Mouse (Mus musculus) midbrain, postnatal 0 days (tissue): Measurements from ENCODE around the gene Gsdme. TPM values are rescaled to one million over a fixed set of nuclear protein-coding genes. Genes with fewer than 3 reads are reported as not detected.

Source experiments
- ATAC-seq: fragments of 200-750 bp; cut with Nextera tagmentation; 2 replicates; pipeline ENCODE4 v1.8.0; 2017; ENCODE audit warnings: moderate number of reproducible peaks, mild to moderate bottlenecking, moderate TSS enrichment, moderate library complexity; ENCODE audit not compliant: low FRiP score
- DNase-seq: peaks from one replicate; pipeline ENCODE4 v3.0.0-alpha.2; 2015; ENCODE audit warnings: low spot score
- H3K27ac ChIP-seq: fragments of 300-500 bp; sonication (generic); 2 replicates; pipeline ENCODE4 v1.5.1; 2014; ENCODE audit warnings: low read depth, mild to moderate bottlenecking, low read length, mixed read lengths
- H3K27me3 ChIP-seq: fragments of 300-500 bp; sonication (generic); 2 replicates; pipeline ENCODE4 v1.6.1; 2014; ENCODE audit warnings: low read length, control low read depth, mixed read lengths; ENCODE audit not compliant: insufficient read depth
- H3K36me3 ChIP-seq: fragments of 300-500 bp; sonication (generic); 2 replicates; pipeline ENCODE4 v1.6.1; 2014; ENCODE audit warnings: low read length, control low read depth, mixed read lengths; ENCODE audit not compliant: insufficient read depth
- H3K4me1 ChIP-seq: fragments of 300-500 bp; sonication (generic); 2 replicates; pipeline ENCODE4 v1.6.1; 2014; ENCODE audit warnings: mild to moderate bottlenecking, control low read depth, antibody characterized with exemption, low read length, mixed read lengths; ENCODE audit not compliant: insufficient read depth
- H3K4me2 ChIP-seq: fragments of 300-500 bp; sonication (generic); 2 replicates; pipeline ENCODE4 v1.6.1; 2014; ENCODE audit warnings: low read depth, mild to moderate bottlenecking, low read length, mixed read lengths; ENCODE audit not compliant: poor library complexity, severe bottlenecking
- H3K4me3 ChIP-seq: fragments of 300-500 bp; sonication (generic); 2 replicates; pipeline ENCODE4 v1.5.1; 2014; ENCODE audit warnings: low read depth, mild to moderate bottlenecking, low read length, moderate library complexity
- H3K9ac ChIP-seq: fragments of 300-500 bp; sonication (generic); replicated peaks from 2 replicates; pipeline ENCODE4 v1.6.1; 2014; ENCODE audit warnings: mild to moderate bottlenecking, low read length, moderate library complexity, mixed read lengths; ENCODE audit not compliant: poor library complexity, severe bottlenecking
- H3K9me3 ChIP-seq: fragments of 300-500 bp; sonication (generic); 2 replicates; pipeline ENCODE4 v1.6.1; 2016; ENCODE audit warnings: low read length, control low read depth
- CTCF ChIP-seq: IDR thresholded peaks from 2 replicates; pipeline ENCODE4 v1.5.1; 2016; ENCODE audit warnings: antibody characterized with exemption, mild to moderate bottlenecking
- WGBS: fragments of 180-500 bp; shearing (Covaris S2); extraction: QIAGEN DNeasy Blood & Tissue Kit; methylation state at CpG from one replicate; pipeline ENCODE4 v1.1.7; 2014; 5-methylcytosine and 5-hydroxymethylcytosine counted together
- polyA plus RNA-seq: library from polyadenylated mRNA; unstranded; fragments of >200 nt; fragmentation: Nextera tagmentation; extraction: Ambion mirVana; gene quantifications from 2 replicates; pipeline ENCODE4 v1.2.1, GENCODE M21; 2015
- total RNA-seq: library from RNA; depleted of rRNA; stranded (reverse); fragments of >200 nt; gene quantifications from 2 replicates; pipeline ENCODE4 v1.2.3, GENCODE M21; 2014

Gsdme gene
- total and polyA plus RNA-seq, 2 experiments from 2014 or later: 22.7 to 88.6 TPM

- Histone ChIP-seq H3K4me3 (no peak overlapping the region), H3K27me3 (no peaks in the 10 kb centered on the region), H3K4me1 (no peaks in the 10 kb centered on the region), H3K9ac (no peak overlapping the region), H3K27ac (no peak overlapping the region), H3K9me3 (no peaks in the 10 kb centered on the region), H3K36me3 (no peaks in the 10 kb centered on the region), H3K4me2 (no peak overlapping the region)
- ATAC-seq (no peak), DNase-seq (no peak)
- WGBS: 94% methylated on average over 4 of the region's 4 CpGs
- TF ChIP-seq CTCF: no peak
These were observed 59.3 kb downstream of the Gsdme start for GRCm38 (mm10) chr6:50204356-50204755.

GRCm38 (mm10) chr6:50193851-50194250, 69.8 kb downstream of the Gsdme start:
- WGBS: 90% methylated on average over 5 of the region's 5 CpGs
- no peaks in the 10 kb centered on the region for H3K9me3 ChIP-seq
- no peak overlapping the region for H3K4me3 ChIP-seq
- 0 out of 2 replicates have a peak, but pooled peaks cover 7% of the 10 kb centered on the region for H3K36me3 ChIP-seq
- H3K9ac ChIP-seq: no peak overlapping the region
- TF ChIP-seq CTCF: no peak
- no peak for DNase-seq
- ATAC-seq: no peak
- no peaks in the 10 kb centered on the region for H3K4me1 ChIP-seq
- no peaks in the 10 kb centered on the region for H3K27me3 ChIP-seq
- no peak overlapping the region for H3K4me2 ChIP-seq
- H3K27ac ChIP-seq: no peak overlapping the region

- ATAC-seq: no peak
- TF ChIP-seq CTCF: no peak
- no peak for DNase-seq
- Histone ChIP-seq H3K4me1 (no peaks in the 10 kb centered on the region), H3K36me3 (0 out of 2 replicates have a peak, but pooled peaks cover 7% of the 10 kb centered on the region), H3K9me3 (no peaks in the 10 kb centered on the region), H3K27me3 (no peaks in the 10 kb centered on the region), H3K27ac (no peak overlapping the region), H3K4me2 (no peak overlapping the region), H3K9ac (no peak overlapping the region), H3K4me3 (no peak overlapping the region)
- WGBS: 89% methylated on average over 3 of the region's 3 CpGs
These were observed 70.8 kb downstream of the Gsdme start for GRCm38 (mm10) chr6:50192822-50193221.

GRCm38 (mm10) chr6:50192169-50192568, 71.5 kb downstream of the Gsdme start:
- Histone ChIP-seq H3K9ac (no peak overlapping the region), H3K27me3 (no peaks in the 10 kb centered on the region), H3K4me2 (no peak overlapping the region), H3K9me3 (no peaks in the 10 kb centered on the region), H3K4me3 (no peak overlapping the region), H3K4me1 (no peaks in the 10 kb centered on the region), H3K36me3 (0 out of 2 replicates have a peak, but pooled peaks cover 7% of the 10 kb centered on the region), H3K27ac (no peak overlapping the region)
- ATAC-seq (no peak), DNase-seq (no peak)
- TF ChIP-seq CTCF: no peak
- WGBS: 77% methylated on average over 1 of the region's 1 CpGs

GRCm38 (mm10) chr6:50191605-50192004, 72.1 kb downstream of the Gsdme start:
- Histone ChIP-seq H3K27me3 (no peaks in the 10 kb centered on the region), H3K9me3 (no peaks in the 10 kb centered on the region), H3K4me1 (no peaks in the 10 kb centered on the region), H3K4me2 (no peak overlapping the region), H3K4me3 (no peak overlapping the region), H3K36me3 (0 out of 2 replicates have a peak, but pooled peaks cover 7% of the 10 kb centered on the region), H3K27ac (no peak overlapping the region), H3K9ac (no peak overlapping the region)
- no peak for ATAC-seq
- TF ChIP-seq CTCF: no peak
- WGBS: 94% methylated on average over 3 of the region's 3 CpGs
- DNase-seq: no peak

- TF ChIP-seq CTCF: no peak
- Histone ChIP-seq H3K27me3 (no peaks in the 10 kb centered on the region), H3K4me2 (no peak overlapping the region), H3K27ac (no peak overlapping the region), H3K9ac (no peak overlapping the region), H3K36me3 (peaks cover 3% of the 10 kb centered on the region), H3K9me3 (no peaks in the 10 kb centered on the region), H3K4me1 (no peaks in the 10 kb centered on the region), H3K4me3 (no peak overlapping the region)
- no peak for DNase-seq
- no peak for ATAC-seq
These were observed 74.3 kb downstream of the Gsdme start for GRCm38 (mm10) chr6:50189376-50189775.
